Mouse (Mus musculus) right cerebral cortex, postnatal 4 days (tissue): ENCODE data around the gene Hivep1.

Experiments
- DNase-seq: peaks from one replicate; pipeline ENCODE4 v3.0.0-alpha.2; 2022

Gene Hivep1

DNA sequence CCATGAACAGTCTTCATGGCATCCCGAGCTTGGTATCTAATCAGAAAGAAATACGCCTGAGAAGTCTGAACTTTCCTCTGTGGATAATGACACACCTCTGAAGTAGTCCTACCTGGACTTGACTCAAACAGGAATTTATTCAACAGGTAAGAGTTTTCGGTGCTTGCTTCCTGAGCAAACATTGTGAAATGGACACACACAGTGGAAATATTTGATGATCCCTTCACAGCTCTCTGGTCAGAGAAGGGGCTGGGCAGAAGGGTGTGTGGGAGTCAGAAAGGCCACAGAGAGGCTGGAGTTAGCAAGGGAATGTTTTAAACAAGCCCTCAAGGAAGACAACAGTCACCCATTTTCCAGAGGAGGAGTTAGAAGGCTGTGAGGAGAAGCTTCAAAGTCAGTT is 186.7 kb downstream of the Hivep1 start:
- no peak for DNase-seq

DNA sequence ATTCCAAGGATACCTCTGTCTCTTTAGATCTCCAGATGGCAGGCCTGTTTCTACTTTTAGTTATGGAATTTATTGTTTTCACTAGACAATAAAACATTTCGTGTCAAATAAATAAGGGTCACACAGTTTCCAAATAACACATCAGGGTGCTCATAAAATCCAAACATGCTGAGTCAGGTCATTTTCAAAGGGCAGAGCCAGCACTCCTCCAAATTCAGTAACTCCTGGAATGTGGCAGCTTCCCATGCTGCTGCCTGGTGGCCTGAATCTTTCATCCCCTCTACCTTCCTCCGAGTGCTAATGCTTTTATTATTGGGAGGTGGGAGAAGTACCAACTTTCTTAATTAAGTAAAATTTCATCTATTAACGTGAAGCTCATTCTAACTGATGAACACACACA is 190.3 kb downstream of the Hivep1 start:
- no peak for DNase-seq
